Mouse (Mus musculus) skeletal muscle tissue, postnatal 0 days (tissue): ENCODE data around the gene Cdca3. TPM values are rescaled to one million over a fixed set of nuclear protein-coding genes. Genes with fewer than 3 reads are reported as not detected.

Experiments
- polyA plus RNA-seq: library from polyadenylated mRNA; unstranded; fragments of >200 nt; fragmentation: Nextera tagmentation; extraction: Ambion mirVana; gene quantifications from 2 replicates; pipeline ENCODE4 v1.2.1, GENCODE M21; 2015

Cdca3 gene
- 38.3 and 39.3 TPM in 2 replicates for polyA plus RNA-seq

DNA sequence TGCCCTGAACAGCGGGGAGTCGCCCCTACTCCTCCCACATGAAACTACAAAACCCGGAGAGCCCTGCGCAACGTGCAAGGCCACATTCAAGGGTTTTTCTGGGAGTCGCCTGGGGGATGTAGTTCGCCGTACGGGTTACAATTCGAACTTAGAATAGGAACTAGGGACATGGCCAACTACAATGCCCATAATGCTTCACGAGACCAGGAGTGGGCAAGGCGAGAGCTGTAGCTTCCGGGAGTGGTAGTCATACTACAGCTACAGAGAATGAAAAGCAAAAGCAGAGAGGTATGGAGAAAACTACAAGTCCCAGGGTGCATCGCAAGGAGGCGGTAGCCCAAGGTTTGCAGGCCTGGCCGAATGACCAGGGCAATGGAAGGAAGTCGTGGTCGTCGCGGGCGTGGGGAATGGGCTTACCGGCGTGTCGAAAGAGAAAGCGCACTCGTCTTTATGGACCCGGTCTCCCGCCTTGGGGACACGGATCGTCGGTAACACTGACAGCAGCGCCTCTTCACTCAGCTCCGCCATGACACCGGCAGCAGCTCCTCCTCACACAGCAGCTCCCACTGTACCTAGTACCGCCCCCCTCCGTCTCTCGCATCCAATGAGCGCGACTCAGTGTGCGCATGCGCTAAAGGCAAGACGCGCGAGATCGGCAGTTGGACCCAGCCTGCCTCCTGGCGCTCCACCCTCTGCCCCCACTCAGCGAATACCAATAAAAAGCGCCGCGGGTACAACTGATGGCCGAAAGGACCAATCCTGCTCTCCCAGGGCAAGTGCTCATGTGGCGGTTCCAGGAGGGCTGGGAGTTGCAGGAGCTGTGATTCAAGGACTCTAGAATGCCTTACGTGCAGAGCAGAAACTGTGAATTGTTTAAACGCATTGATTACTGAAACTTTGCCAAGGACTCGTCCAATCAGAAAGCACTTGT is at the start of gene Cdca3, which contains the start of gene Usp5:
TSS of gene Cdca3 (plus strand) at position 680 of the 931 bp plus-strand sequence.
TSS of gene Usp5 (minus strand) at position 617 of the 931 bp plus-strand sequence.

DNA sequence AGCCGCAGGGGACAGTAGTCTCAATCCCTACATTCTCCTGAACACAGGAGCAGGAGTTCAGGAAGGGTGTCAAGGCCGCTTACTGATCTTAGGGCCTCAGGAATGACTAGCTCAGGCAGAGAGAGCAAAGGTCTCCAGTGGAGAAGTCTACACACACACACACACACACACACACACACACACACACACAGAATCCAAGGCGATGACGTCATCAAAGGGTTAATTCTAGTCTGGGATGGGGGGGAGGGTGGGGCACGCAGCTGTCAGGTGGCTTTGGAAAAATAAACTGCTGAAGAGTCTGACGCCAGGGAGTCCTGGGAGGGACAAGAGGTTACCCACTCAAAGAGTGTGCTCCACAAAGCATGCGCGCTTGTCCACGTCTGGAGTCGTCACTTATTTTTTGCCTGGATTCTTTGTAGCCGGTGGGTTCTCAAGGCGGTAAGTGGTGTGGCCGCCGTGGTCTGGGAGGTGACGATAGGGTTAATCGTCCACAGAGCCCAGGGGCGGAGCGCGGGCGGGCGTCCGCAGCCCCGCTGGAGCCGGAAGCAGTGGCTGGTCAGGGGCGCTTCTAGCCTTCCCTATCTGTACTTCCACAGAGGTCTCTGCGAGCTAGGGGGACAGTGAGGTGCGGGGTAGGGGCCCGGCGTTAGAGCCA is 20.9 kb upstream of the Cdca3 start, which contains the start of gene Spsb2:
TSS of gene Spsb2 (plus strand) at position 304 of the 655 bp plus-strand sequence.

DNA sequence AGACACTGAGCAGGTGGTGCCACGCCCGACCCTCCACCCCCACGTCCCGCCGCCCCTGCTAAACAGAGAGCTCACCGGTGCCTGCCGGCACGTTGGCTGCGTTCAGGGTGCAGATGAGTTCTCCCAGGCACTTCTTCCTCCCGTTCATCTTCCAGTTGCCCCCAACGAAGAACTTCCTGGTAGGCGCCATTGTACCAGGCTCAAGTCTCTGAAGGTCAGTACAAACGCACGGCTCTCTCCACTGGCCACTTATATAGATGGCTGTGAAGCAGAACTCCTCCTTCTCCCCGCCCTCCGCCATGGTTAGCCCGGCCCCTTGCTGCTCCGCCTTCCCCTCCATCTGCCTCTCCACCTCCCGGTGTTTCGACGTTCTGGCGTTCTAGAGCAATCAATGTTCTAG is 15.4 kb upstream of the Cdca3 start, which contains the start of gene Tpi1:
TSS of gene Tpi1 (minus strand) at position 364 of the 400 bp plus-strand sequence.

GRCm38 (mm10) chr6:124840241-124841167 is 11.2 kb downstream of the Cdca3 start, which contains the start of gene Gnb3:
Gnb3 (minus strand) TSS chr6:124840275.

GRCm38 (mm10) chr6:124856916-124857839 is 27.8 kb downstream of the Cdca3 start, which contains the start of gene P3h3:
P3h3 (minus strand) TSS chr6:124857752.

DNA sequence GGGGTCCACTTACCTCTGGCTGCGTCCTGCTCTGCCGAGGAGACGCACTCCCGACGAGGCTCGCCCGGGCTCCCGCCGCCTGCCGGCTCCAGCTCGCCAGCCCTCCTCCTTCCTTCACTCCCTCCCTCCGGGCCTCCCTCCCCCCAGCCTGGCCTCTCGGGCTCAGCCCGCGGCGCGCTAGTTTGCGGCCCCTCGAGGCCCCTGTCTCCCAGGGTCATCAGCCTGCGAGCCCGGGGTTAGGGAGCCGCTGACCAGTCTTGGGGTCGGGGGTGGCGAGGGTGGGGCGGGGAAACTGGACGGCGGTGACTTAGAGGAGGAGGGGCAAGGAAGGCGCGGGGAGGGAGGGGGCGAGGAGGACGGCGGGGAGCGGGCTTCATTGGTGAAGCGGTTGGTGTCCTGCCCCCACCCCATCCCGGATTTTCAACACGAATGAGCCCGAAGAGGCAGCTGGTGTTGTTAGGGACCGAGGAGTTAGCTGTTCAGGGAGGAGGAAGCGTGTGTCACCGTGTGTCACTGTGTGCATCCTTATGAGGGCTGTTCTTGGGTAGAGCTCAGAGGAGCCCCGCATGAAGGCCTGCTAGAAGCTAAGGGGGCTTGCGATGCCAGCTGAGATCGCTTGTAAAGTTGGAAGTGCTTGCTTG is 34.4 kb downstream of the Cdca3 start, which contains the start of gene Gpr162:
TSS of gene Gpr162 (minus strand) at position 326 of the 641 bp plus-strand sequence.

Other genes with a start within 250 kb of the Cdca3 start
- gene C1s2, start 193.5 kb upstream of the Cdca3 start, polyA plus RNA-seq: 0.12 TPM in 1 of 2 replicates, not detected in the other
- gene Lpcat3, start 166.5 kb upstream of the Cdca3 start, polyA plus RNA-seq: 70.4 and 70.6 TPM in 2 replicates
- 114 and 121 TPM in 2 replicates for gene Emg1, start 117.4 kb upstream of the Cdca3 start, polyA plus RNA-seq
- gene Phb2, start 117.2 kb upstream of the Cdca3 start, polyA plus RNA-seq: 334 and 346 TPM in 2 replicates
- gene Ptpn6, start 90.8 kb upstream of the Cdca3 start, polyA plus RNA-seq: 6.7 and 11.0 TPM in 2 replicates
- gene Grcc10, start 88.2 kb upstream of the Cdca3 start, polyA plus RNA-seq: 290 and 323 TPM in 2 replicates
- gene Gm45234, start 73.5 kb upstream of the Cdca3 start, polyA plus RNA-seq: not detected in 2 replicates
- gene Atn1, start 73.0 kb upstream of the Cdca3 start, polyA plus RNA-seq: 6.9 TPM in 2 replicates
- gene Eno2, start 59.9 kb upstream of the Cdca3 start, polyA plus RNA-seq: 2.5 and 3.6 TPM in 2 replicates
- gene Lrrc23, start 49.8 kb upstream of the Cdca3 start, polyA plus RNA-seq: 0.21 TPM in 1 of 2 replicates, not detected in the other
- 18.9 and 21.0 TPM in 2 replicates for gene Spsb2, start 20.9 kb upstream of the Cdca3 start, polyA plus RNA-seq
- gene Tpi1, start 15.3 kb upstream of the Cdca3 start, polyA plus RNA-seq: 2,607 and 2,784 TPM in 2 replicates
- 54.6 and 59.3 TPM in 2 replicates for gene Usp5, start 63 bp upstream of the Cdca3 start, polyA plus RNA-seq
- 5.0 and 6.0 TPM in 2 replicates for gene Gnb3, start 10.7 kb downstream of the Cdca3 start, polyA plus RNA-seq
- 13.6 and 16.0 TPM in 2 replicates for gene P3h3, start 28.2 kb downstream of the Cdca3 start, polyA plus RNA-seq
- 0.35 and 0.68 TPM in 2 replicates for gene Gpr162, start 34.4 kb downstream of the Cdca3 start, polyA plus RNA-seq
- gene Cd4, start 58.7 kb downstream of the Cdca3 start, polyA plus RNA-seq: 0.40 and 0.52 TPM in 2 replicates
- gene Lag3, start 82.2 kb downstream of the Cdca3 start, polyA plus RNA-seq: 0.87 and 1.0 TPM in 2 replicates
- gene Ptms, start 90.6 kb downstream of the Cdca3 start, polyA plus RNA-seq: 182 and 227 TPM in 2 replicates
- gene Mlf2, start 101.8 kb downstream of the Cdca3 start, polyA plus RNA-seq: 275 and 312 TPM in 2 replicates
- 106 and 117 TPM in 2 replicates for gene Cops7a, start 136.0 kb downstream of the Cdca3 start, polyA plus RNA-seq
- gene Pianp, start 167.1 kb downstream of the Cdca3 start, polyA plus RNA-seq: 0.21 and 0.58 TPM in 2 replicates
- 5.5 and 7.5 TPM in 2 replicates for gene Zfp384, start 179.6 kb downstream of the Cdca3 start, polyA plus RNA-seq
- gene Ing4, start 210.2 kb downstream of the Cdca3 start, polyA plus RNA-seq: 56.2 and 64.5 TPM in 2 replicates
- gene Acrbp, start 220.1 kb downstream of the Cdca3 start, polyA plus RNA-seq: 2.7 and 3.3 TPM in 2 replicates
- 0.23 and 0.78 TPM in 2 replicates for gene Lpar5, start 238.4 kb downstream of the Cdca3 start, polyA plus RNA-seq